Mouse (Mus musculus) spleen, adult 2 months (tissue): ENCODE measurements at regions not wholly inside any gene's neighbourhood (a gene's known extent, or its start where the extent isn't known, plus 50 kb on each side); places are given as distances from the start of the nearest gene placed in this dataset.

Experiments used
- CTCF ChIP-seq: fragments of 200-500 bp; IDR thresholded peaks from 2 replicates; pipeline ENCODE4 v1.5.1; 2011; ENCODE audit warnings: mild to moderate bottlenecking, inconsistent platforms; ENCODE audit not compliant: insufficient read depth, insufficient read length, insufficient replicate concordance; ENCODE audit errors: extremely low read depth
- POLR2A ChIP-seq: fragments of 200-500 bp; IDR thresholded peaks from 2 replicates; pipeline ENCODE4 v1.6.1; 2011; ENCODE audit warnings: low read depth, low read length, inconsistent platforms

GRCm38 (mm10) chr13:102176456-102176855 is 408.4 kb upstream of the Pik3r1 start:
- TF ChIP-seq CTCF (no peak), POLR2A (no peak)
